Mouse (Mus musculus): ENCODE data around the gene Bcor. TPM values are rescaled to one million over a fixed set of nuclear protein-coding genes. Genes with fewer than 3 reads are reported as not detected.

The Bcor gene
- polyA plus RNA-seq, 1 experiment from 2014 or later: 14.5 TPM

DNA sequence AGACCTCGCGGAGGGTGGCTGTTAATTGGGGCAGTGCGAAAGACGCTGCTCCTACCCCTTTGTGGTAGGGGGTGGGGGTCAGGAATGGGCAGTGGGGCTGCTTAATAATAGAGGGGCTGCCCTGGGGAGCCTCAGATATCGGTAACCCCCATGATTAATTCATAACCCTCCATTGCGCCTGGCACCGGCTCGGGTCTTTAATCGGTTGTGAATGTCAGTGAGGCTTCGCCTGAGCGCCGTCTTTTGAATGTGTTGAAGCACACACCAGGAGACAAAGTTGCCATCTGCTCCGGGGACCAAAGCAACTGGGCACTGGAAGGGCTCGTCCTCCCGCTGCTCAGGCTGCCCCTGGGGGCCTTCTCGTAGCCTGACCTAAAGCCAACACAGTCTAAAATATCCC lies 158.8 kb downstream of the Bcor start:
- ATAC-seq (replicated peaks; ENCODE audit: low FRiP score) (no peak), DNase-seq (ENCODE audit: low spot score) (no peak)
- no peaks in the 10 kb centered on the region for H3K36me3 ChIP-seq (ENCODE audit: control insufficient read depth, insufficient read depth, low read length)
- peaks cover 72% of the 10 kb centered on the region for H3K27me3 ChIP-seq (replicated peaks; ENCODE audit: control insufficient read depth, insufficient read depth, low read length)
- no peak overlapping the region for H3K4me3 ChIP-seq (ENCODE audit: low read depth, low read length)
- peak overlapping the region; percentile 60 for H3K4me2 ChIP-seq
- no peaks in the 10 kb centered on the region for H3K9me3 ChIP-seq (ENCODE audit: control insufficient read depth, low read length)
- 31% methylated on average over 16 of the region's 16 CpGs for WGBS
- peak overlapping the region; percentile 52; the same call in 1 of the 2 replicates for H3K27ac ChIP-seq (ENCODE audit: low read depth, low read length)
- peaks cover 36% of the 10 kb centered on the region for H3K4me1 ChIP-seq (replicated peaks; ENCODE audit: control insufficient read depth, insufficient read depth, low read length)
- H3K9ac ChIP-seq (ENCODE audit: low read depth, low read length): peak overlapping the region; percentile 60

DNA sequence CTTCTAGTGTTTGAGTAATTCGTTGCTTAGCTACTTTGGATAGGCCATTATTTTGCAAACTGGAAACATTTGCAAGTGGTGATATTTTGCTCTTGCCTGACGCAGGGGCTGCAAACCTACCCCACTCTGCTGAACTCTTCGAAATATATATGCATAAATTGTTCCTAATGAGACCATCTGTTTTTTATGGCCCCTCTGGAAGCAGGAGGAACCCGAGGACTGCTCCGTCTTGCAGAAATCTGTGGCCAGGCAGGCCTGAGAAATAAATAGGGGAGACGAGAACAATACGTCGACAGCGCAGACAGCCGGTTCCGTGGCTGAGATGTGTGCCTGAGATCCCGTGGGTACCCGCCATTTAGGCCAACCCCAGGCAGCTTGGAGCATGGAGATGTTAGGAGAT lies 159.5 kb downstream of the Bcor start:
- H3K27ac ChIP-seq (ENCODE audit: low read depth, low read length): no peak overlapping the region
- 39% methylated on average over 13 of the region's 13 CpGs for WGBS

DNA sequence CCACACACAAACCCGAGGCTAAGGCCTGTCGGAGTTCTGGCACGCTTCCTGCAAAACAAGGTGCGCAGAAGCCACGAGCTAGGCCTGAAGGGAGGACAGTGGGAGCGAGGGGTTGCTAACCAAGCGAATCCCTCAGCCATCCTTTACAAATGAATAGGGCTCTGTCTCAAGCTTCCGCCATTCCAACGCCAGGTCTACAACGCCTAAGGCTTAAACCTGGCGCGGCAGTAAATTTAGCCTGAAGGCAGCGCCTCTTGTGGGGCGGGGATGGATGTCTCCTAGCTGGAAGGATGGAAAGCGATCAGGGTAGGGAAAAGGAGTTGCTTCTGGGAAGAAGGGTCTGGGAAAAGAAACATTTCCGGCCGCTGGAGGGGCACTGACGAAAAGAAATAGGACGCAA lies 160.2 kb downstream of the Bcor start:
- Histone ChIP-seq H3K36me3 (ENCODE audit: control insufficient read depth, insufficient read depth, low read length) (no peaks in the 10 kb centered on the region), H3K4me1 (replicated peaks; ENCODE audit: control insufficient read depth, insufficient read depth, low read length) (peaks cover 35% of the 10 kb centered on the region), H3K4me3 (ENCODE audit: low read depth, low read length) (no peak overlapping the region), H3K27me3 (replicated peaks; ENCODE audit: control insufficient read depth, insufficient read depth, low read length) (peaks cover 58% of the 10 kb centered on the region), H3K4me2 (peak overlapping the region; percentile 74), H3K9ac (ENCODE audit: low read depth, low read length) (no peak overlapping the region), H3K27ac (ENCODE audit: low read depth, low read length) (no peak overlapping the region), H3K9me3 (ENCODE audit: control insufficient read depth, low read length) (no peaks in the 10 kb centered on the region)
- DNase-seq (ENCODE audit: low spot score): no peak
- no peak for ATAC-seq (replicated peaks; ENCODE audit: low FRiP score)
- WGBS: 30% methylated on average over 19 of the region's 19 CpGs

More for the DNA sequence above, 159.5 kb downstream of the Bcor start:
- Histone ChIP-seq H3K4me3 (ENCODE audit: low read depth, low read length) (no peak overlapping the region), H3K9ac (ENCODE audit: low read depth, low read length) (no peak overlapping the region), H3K4me2 (no peak overlapping the region), H3K36me3 (ENCODE audit: control insufficient read depth, insufficient read depth, low read length) (no peaks in the 10 kb centered on the region), H3K9me3 (ENCODE audit: control insufficient read depth, low read length) (no peaks in the 10 kb centered on the region), H3K27me3 (replicated peaks; ENCODE audit: control insufficient read depth, insufficient read depth, low read length) (peaks cover 65% of the 10 kb centered on the region), H3K4me1 (replicated peaks; ENCODE audit: control insufficient read depth, insufficient read depth, low read length) (peaks cover 36% of the 10 kb centered on the region)
- DNase-seq (ENCODE audit: low spot score) (no peak), ATAC-seq (replicated peaks; ENCODE audit: low FRiP score) (no peak)

DNA sequence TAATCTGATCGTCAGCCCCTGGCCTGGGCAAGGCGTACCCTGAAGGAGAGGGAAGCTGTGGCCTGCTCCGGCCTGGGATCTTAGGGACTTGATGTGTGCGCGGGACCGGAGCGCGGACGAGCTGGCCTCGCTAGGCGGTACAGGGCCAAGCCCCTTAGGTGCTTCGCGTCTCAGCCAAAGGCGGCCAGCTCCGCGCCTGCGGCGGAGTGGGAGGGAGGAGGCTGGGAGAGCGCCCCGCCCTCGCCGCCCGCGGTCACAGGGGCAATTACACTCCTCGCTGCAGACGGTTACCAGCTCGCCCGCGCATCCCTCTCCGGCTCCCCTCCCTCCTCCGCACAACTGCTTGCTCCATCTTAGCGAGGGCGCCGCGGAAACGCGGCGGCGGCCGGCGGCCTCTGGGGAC lies 161.2 kb downstream of the Bcor start:
- 3% methylated on average over 32 of the region's 41 CpGs for WGBS
- Histone ChIP-seq H3K9me3 (ENCODE audit: control insufficient read depth, low read length) (no peaks in the 10 kb centered on the region), H3K9ac (ENCODE audit: low read depth, low read length) (peak overlapping the region; percentile 67), H3K27ac (ENCODE audit: low read depth, low read length) (peak overlapping the region; percentile 79), H3K36me3 (ENCODE audit: control insufficient read depth, insufficient read depth, low read length) (no peaks in the 10 kb centered on the region), H3K27me3 (replicated peaks; ENCODE audit: control insufficient read depth, insufficient read depth, low read length) (peaks cover 49% of the 10 kb centered on the region), H3K4me1 (replicated peaks; ENCODE audit: control insufficient read depth, insufficient read depth, low read length) (peaks cover 29% of the 10 kb centered on the region), H3K4me2 (peak overlapping the region; percentile 74), H3K4me3 (ENCODE audit: low read depth, low read length) (peak overlapping the region; percentile 41)
- peak; percentile 84 for ATAC-seq (replicated peaks; ENCODE audit: low FRiP score)
- DNase-seq (ENCODE audit: low spot score): peak; percentile 74

DNA sequence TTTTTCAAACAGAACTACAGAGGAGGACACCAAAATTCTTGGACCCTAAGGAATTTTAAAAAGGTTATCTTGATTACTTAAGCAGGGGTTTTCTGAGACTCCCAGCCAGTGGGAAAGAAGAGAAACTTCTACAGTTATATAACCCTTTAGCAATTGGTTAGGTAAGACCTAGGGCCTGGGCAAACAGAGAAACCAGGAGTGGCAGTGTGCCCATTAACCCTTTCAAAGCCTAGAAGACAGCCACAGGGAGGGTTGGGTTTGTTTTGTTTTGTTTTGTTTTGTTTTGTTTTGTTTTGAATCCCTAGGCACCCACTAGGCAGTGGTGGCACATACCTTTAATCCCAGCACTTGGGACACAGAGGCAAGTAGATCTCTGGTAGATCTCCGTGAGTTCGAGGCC lies 163.3 kb downstream of the Bcor start:
- H3K9me3 ChIP-seq (ENCODE audit: control insufficient read depth, low read length): no peaks in the 10 kb centered on the region
- no peak for DNase-seq (ENCODE audit: low spot score)
- H3K27ac ChIP-seq (ENCODE audit: low read depth, low read length): no peak overlapping the region; the same call in 1 of the 2 replicates
- H3K27me3 ChIP-seq (replicated peaks; ENCODE audit: control insufficient read depth, insufficient read depth, low read length): peaks cover 38% of the 10 kb centered on the region
- no peaks in the 10 kb centered on the region for H3K36me3 ChIP-seq (ENCODE audit: control insufficient read depth, insufficient read depth, low read length)
- no peak overlapping the region for H3K4me3 ChIP-seq (ENCODE audit: low read depth, low read length)
- H3K9ac ChIP-seq (ENCODE audit: low read depth, low read length): no peak overlapping the region
- ATAC-seq (replicated peaks; ENCODE audit: low FRiP score): no peak
- WGBS: 78% methylated on average over 2 of the region's 2 CpGs
- H3K4me1 ChIP-seq (replicated peaks; ENCODE audit: control insufficient read depth, insufficient read depth, low read length): peaks cover 28% of the 10 kb centered on the region
- H3K4me2 ChIP-seq: no peak overlapping the region

DNA sequence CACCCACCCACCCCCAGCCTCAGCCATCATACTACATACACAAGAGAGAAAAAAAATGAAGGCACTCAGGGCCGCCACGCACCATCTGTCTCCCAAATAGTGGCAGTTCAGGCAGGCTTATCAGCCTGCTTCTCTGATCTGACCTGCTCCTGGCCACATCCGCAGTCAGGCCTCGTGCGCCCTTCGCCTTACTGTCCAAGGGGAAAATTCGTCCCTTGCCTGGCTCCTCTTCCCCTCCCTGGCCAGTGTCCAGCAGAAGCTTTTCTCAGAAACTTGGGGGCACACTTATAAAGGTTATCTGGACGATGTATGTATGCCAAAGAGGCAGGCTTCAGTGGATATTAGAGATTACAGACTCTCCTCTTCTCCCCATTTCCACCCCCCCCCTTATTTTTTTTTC lies 163.7 kb downstream of the Bcor start:
- DNase-seq (ENCODE audit: low spot score) (no peak), ATAC-seq (replicated peaks; ENCODE audit: low FRiP score) (no peak)
- H3K27ac ChIP-seq (ENCODE audit: low read depth, low read length): no peak overlapping the region; the same call in 1 of the 2 replicates
- no peaks in the 10 kb centered on the region for H3K36me3 ChIP-seq (ENCODE audit: control insufficient read depth, insufficient read depth, low read length)
- peaks cover 27% of the 10 kb centered on the region for H3K4me1 ChIP-seq (replicated peaks; ENCODE audit: control insufficient read depth, insufficient read depth, low read length)
- no peak overlapping the region for H3K4me2 ChIP-seq
- no peak overlapping the region for H3K4me3 ChIP-seq (ENCODE audit: low read depth, low read length)
- H3K9me3 ChIP-seq (ENCODE audit: control insufficient read depth, low read length): no peaks in the 10 kb centered on the region
- 32% methylated on average over 8 of the region's 8 CpGs for WGBS
- H3K27me3 ChIP-seq (replicated peaks; ENCODE audit: control insufficient read depth, insufficient read depth, low read length): peaks cover 34% of the 10 kb centered on the region
- no peak overlapping the region for H3K9ac ChIP-seq (ENCODE audit: low read depth, low read length)

DNA sequence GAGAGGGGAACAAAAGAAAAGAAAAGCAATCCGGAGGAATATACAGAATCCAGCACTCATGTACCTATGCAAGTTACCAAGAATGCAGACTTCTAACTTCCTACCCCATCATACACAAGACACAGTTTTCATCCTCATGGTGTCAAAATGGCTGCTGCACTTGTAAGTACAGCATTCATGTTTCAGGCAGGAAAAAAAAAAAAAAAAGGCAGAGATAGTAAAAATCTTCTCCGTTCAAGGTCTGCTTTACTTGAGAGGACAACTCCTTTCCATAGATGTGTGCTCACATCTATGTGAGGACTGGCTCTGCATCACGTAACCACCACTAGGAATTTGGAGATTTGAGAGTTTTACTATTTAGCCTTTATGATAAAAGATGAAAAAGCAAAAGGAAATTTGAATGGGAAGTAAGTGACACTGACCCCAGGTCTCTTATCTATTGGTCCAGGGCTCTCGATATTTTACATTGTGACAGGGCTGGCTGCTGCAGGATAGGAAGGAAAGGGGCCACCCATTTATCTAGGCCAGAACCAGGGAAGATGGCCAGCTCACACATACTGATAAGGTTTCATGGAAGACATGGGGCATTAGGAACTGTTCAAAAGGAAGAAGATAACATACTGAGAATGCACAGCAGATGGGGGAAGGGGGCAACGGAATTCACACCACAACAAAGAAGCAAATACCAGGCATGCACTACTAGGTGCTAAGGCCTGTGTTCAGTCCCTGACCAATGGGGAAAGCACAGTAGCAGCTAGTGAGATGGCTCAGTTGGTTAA lies 166.3 kb downstream of the Bcor start:
- Histone ChIP-seq H3K27me3 (replicated peaks; ENCODE audit: control insufficient read depth, insufficient read depth, low read length) (peaks cover 8% of the 10 kb centered on the region), H3K9me3 (ENCODE audit: control insufficient read depth, low read length) (no peaks in the 10 kb centered on the region), H3K9ac (ENCODE audit: low read depth, low read length) (no peak overlapping the region), H3K4me1 (replicated peaks; ENCODE audit: control insufficient read depth, insufficient read depth, low read length) (peaks cover 18% of the 10 kb centered on the region), H3K4me3 (ENCODE audit: low read depth, low read length) (no peak overlapping the region), H3K27ac (ENCODE audit: low read depth, low read length) (peak overlapping the region; percentile 72), H3K4me2 (peak overlapping the region; percentile 13; the same call in 1 of the 2 replicates), H3K36me3 (ENCODE audit: control insufficient read depth, insufficient read depth, low read length) (no peaks in the 10 kb centered on the region)
- WGBS: 41% methylated on average over 5 of the region's 5 CpGs
- ATAC-seq (replicated peaks; ENCODE audit: low FRiP score) (peak; percentile 90), DNase-seq (ENCODE audit: low spot score) (no peak)

DNA sequence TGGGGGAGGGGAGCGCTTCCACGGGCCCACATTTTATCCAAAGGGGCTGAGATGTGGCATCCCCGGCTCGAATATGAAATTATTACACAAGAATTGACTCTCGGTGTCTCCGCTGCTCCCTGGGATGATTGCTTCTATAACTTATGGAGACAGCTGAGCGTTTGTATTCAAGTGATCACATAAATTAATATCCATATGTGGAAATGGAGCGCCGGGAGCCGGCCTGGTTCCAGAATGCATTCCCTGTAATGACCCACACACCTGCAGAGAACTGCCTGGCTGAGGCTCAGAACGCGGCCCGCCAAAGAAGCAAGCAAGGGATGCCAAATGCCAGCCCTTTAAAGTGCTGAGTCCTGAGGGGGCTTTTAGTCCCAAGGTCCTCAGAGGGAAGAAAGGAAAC lies 170.7 kb downstream of the Bcor start:
- Histone ChIP-seq H3K4me2 (no peak overlapping the region), H3K4me1 (replicated peaks; ENCODE audit: control insufficient read depth, insufficient read depth, low read length) (peaks cover 4% of the 10 kb centered on the region; the same call in 1 of the 2 replicates), H3K36me3 (ENCODE audit: control insufficient read depth, insufficient read depth, low read length) (no peaks in the 10 kb centered on the region), H3K9me3 (ENCODE audit: control insufficient read depth, low read length) (no peaks in the 10 kb centered on the region), H3K27me3 (replicated peaks; ENCODE audit: control insufficient read depth, insufficient read depth, low read length) (no peaks in the 10 kb centered on the region; the same call in 1 of the 2 replicates), H3K27ac (ENCODE audit: low read depth, low read length) (no peak overlapping the region), H3K4me3 (ENCODE audit: low read depth, low read length) (no peak overlapping the region), H3K9ac (ENCODE audit: low read depth, low read length) (no peak overlapping the region)
- DNase-seq (ENCODE audit: low spot score): no peak
- ATAC-seq (replicated peaks; ENCODE audit: low FRiP score): no peak
- 91% methylated on average over 13 of the region's 13 CpGs for WGBS

All from liver, embryonic 11.5 days (tissue).